Mouse (Mus musculus) C2C12 (cell line): Measurements from ENCODE around the gene Gpatch1. TPM values are rescaled to one million over a fixed set of nuclear protein-coding genes. Genes with fewer than 3 reads are reported as not detected.

ENCODE experiments used
- H3K27me3 ChIP-seq: one replicate; pipeline ENCODE4 v1.6.1; 2011; ENCODE audit not compliant: control insufficient read depth, insufficient read depth, insufficient read length
- H3K36me3 ChIP-seq: one replicate; pipeline ENCODE4 v1.6.1; 2011; ENCODE audit not compliant: control insufficient read depth, insufficient read depth
- H3K4me3 ChIP-seq: one replicate; pipeline ENCODE4 v1.5.1; 2011; ENCODE audit warnings: mild to moderate bottlenecking, control low read depth; ENCODE audit not compliant: poor library complexity, insufficient read depth, severe bottlenecking
- H3K79me2 ChIP-seq: one replicate; pipeline ENCODE4 v1.6.1; 2011; ENCODE audit not compliant: control insufficient read depth, insufficient read depth
- H3K79me3 ChIP-seq: one replicate; pipeline ENCODE4 v1.6.1; 2011; ENCODE audit warnings: low read depth, control low read depth
- H3ac ChIP-seq: one replicate; pipeline ENCODE3; 2011; ENCODE audit warnings: low read depth; ENCODE audit not compliant: control insufficient read depth, insufficient read length
- CEBPB ChIP-seq: IDR thresholded peaks from one replicate; pipeline ENCODE4 v1.6.1; 2011; ENCODE audit warnings: low read depth, mild to moderate bottlenecking, control low read depth, moderate library complexity
- CTCF ChIP-seq: IDR thresholded peaks from one replicate; pipeline ENCODE4 v1.5.1; 2011; ENCODE audit not compliant: control insufficient read depth, insufficient read depth, insufficient read length
- FOSL1 ChIP-seq: IDR thresholded peaks from one replicate; pipeline ENCODE4 v1.8.0; 2011; ENCODE audit warnings: mild to moderate bottlenecking, low read length; ENCODE audit not compliant: poor library complexity, insufficient read depth, severe bottlenecking
- MAX ChIP-seq: IDR thresholded peaks from one replicate; pipeline ENCODE4 v1.6.1; 2011; ENCODE audit warnings: mild to moderate bottlenecking, control low read depth
- MYOD1 ChIP-seq: IDR thresholded peaks from one replicate; pipeline ENCODE4 v1.6.1; 2011; ENCODE audit warnings: low read depth; ENCODE audit not compliant: control insufficient read depth, insufficient read length
- MYOG ChIP-seq: IDR thresholded peaks from one replicate; pipeline ENCODE4 v1.6.1; 2011; ENCODE audit not compliant: control insufficient read depth, insufficient read length; ENCODE audit errors: extremely low read depth
- USF1 ChIP-seq: IDR thresholded peaks from one replicate; pipeline ENCODE4 v1.6.1; 2011; ENCODE audit warnings: low read depth, mild to moderate bottlenecking, control low read depth, moderate library complexity
- polyA plus RNA-seq: library from polyadenylated mRNA; unstranded; fragments of >200 nt; fragmentation: generic; extraction: Trizol; gene quantifications from one replicate; pipeline ENCODE4 v1.2.1, GENCODE M21; 2012; ENCODE audit warnings: missing spikeins

Gpatch1 gene
- polyA plus RNA-seq, 1 experiment, result 6.0 TPM

DNA sequence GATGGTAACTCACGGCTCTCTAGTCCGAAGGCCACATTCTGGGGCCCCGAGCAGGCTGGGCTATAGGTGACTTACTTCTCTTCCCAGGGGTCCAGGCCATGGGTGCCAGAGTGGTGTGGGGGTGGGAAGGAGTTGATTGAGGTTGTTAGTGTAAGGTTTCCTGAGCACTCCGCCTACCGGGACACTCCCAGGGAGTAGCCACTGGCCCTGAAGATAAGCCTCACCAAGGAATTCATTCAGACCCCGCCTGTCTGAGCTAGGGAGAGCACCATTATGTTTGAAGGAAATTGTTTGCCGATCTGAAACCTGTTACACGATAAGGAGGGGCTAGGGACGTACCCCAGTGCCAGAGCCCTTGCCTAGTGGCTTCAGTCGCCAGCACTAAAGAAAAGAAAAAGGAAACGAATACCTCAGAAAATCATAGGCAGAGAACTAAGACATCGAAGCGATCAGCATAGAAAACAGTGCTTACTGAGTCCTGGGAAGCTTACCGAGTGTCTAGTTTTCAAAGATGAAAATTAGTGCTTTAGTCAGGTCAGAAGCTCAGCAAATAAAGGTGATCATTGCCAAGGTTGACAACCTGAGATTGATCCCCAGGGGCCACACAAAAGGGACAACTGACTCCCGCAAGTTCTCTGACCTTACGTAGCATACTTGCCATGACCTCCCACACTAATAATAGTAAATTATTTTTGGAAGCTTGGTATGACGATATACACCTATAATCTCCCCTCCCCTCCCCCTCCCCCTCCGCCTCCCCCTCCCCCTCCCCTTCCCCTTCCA lies 29.9 kb upstream of the Gpatch1 start:
- Histone ChIP-seq H3ac (no peak overlapping the region), H3K36me3 (no peaks in the 10 kb centered on the region), H3K79me3 (no peaks in the 10 kb centered on the region), H3K79me2 (no peaks in the 10 kb centered on the region), H3K27me3 (no peaks in the 10 kb centered on the region), H3K4me3 (no peak overlapping the region)
- TF ChIP-seq MYOG (no peak), USF1 (no peak), CEBPB (no peak), MYOD1 (no peak), MAX (no peak), FOSL1 (no peak), CTCF (no peak)

GRCm38 (mm10) chr7:35344785-35345330 lies 26.6 kb upstream of the Gpatch1 start:
- no peaks in the 10 kb centered on the region for H3K79me3 ChIP-seq
- TF ChIP-seq MAX (no peak), CEBPB (no peak), FOSL1 (no peak), CTCF (no peak)
- no peak overlapping the region for H3K4me3 ChIP-seq
- no peak overlapping the region for H3ac ChIP-seq
- H3K79me2 ChIP-seq, result no peaks in the 10 kb centered on the region
- no peaks in the 10 kb centered on the region for H3K27me3 ChIP-seq
- H3K36me3 ChIP-seq, result no peaks in the 10 kb centered on the region

GRCm38 (mm10) chr7:35342498-35342897 lies 24.3 kb upstream of the Gpatch1 start:
- Histone ChIP-seq H3ac (no peak overlapping the region), H3K27me3 (no peaks in the 10 kb centered on the region), H3K4me3 (no peak overlapping the region), H3K79me2 (no peaks in the 10 kb centered on the region), H3K36me3 (no peaks in the 10 kb centered on the region), H3K79me3 (no peaks in the 10 kb centered on the region)
- TF ChIP-seq CEBPB (no peak), FOSL1 (no peak), CTCF (no peak), MAX (no peak), MYOD1 (no peak)

- H3ac ChIP-seq, result no peak overlapping the region
- no peaks in the 10 kb centered on the region for H3K36me3 ChIP-seq
- no peak overlapping the region for H3K4me3 ChIP-seq
- H3K79me2 ChIP-seq, result no peaks in the 10 kb centered on the region
- no peak for TF ChIP-seq FOSL1
- TF ChIP-seq MYOD1, result no peak
- TF ChIP-seq CTCF, result no peak
- TF ChIP-seq CEBPB, result no peak
- no peak for TF ChIP-seq MYOG
- no peak for TF ChIP-seq MAX
- TF ChIP-seq USF1, result no peak
- no peaks in the 10 kb centered on the region for H3K27me3 ChIP-seq
- H3K79me3 ChIP-seq, result no peaks in the 10 kb centered on the region
These were observed 23.0 kb upstream of the Gpatch1 start for GRCm38 (mm10) chr7:35341282-35341681.

- Histone ChIP-seq H3K36me3 (no peaks in the 10 kb centered on the region), H3K79me3 (no peaks in the 10 kb centered on the region), H3ac (no peak overlapping the region), H3K27me3 (no peaks in the 10 kb centered on the region), H3K79me2 (no peaks in the 10 kb centered on the region), H3K4me3 (no peak overlapping the region)
- TF ChIP-seq MAX, result no peak
- no peak for TF ChIP-seq MYOG
- no peak for TF ChIP-seq USF1
- TF ChIP-seq MYOD1, result no peak
- TF ChIP-seq CEBPB, result no peak
- no peak for TF ChIP-seq CTCF
- no peak for TF ChIP-seq FOSL1
These were observed 22.0 kb upstream of the Gpatch1 start for GRCm38 (mm10) chr7:35340196-35340595.
